Mouse (Mus musculus) embryonic facial prominence, embryonic 12.5 days (tissue): ENCODE measurements around the gene Ptpn3. TPM values are rescaled to one million over a fixed set of nuclear protein-coding genes. Genes with fewer than 3 reads are reported as not detected.

Experiments
- ATAC-seq: fragments of 200-750 bp; cut with Nextera tagmentation; 2 replicates; pipeline ENCODE4 v1.8.0; 2017; ENCODE audit not compliant: insufficient number of reproducible peaks, insufficient read depth, low FRiP score, low TSS enrichment
- H3K27ac ChIP-seq: fragments of 300-500 bp; sonication (generic); 2 replicates; pipeline ENCODE4 v1.5.1; 2016; ENCODE audit warnings: mild to moderate bottlenecking
- H3K27me3 ChIP-seq: fragments of 300-500 bp; sonication (generic); 2 replicates; pipeline ENCODE4 v1.6.1; 2016; ENCODE audit warnings: mild to moderate bottlenecking, moderate library complexity
- H3K36me3 ChIP-seq: fragments of 300-500 bp; sonication (generic); 2 replicates; pipeline ENCODE4 v1.6.1; 2016; ENCODE audit warnings: mild to moderate bottlenecking
- H3K4me1 ChIP-seq: fragments of 300-500 bp; sonication (generic); 2 replicates; pipeline ENCODE4 v1.6.1; 2016
- H3K4me2 ChIP-seq: fragments of 300-500 bp; sonication (generic); replicated peaks from 2 replicates; pipeline ENCODE4 v1.6.1; 2016; ENCODE audit warnings: mild to moderate bottlenecking, moderate library complexity
- H3K4me3 ChIP-seq: fragments of 300-500 bp; sonication (generic); 2 replicates; pipeline ENCODE4 v1.5.1; 2016; ENCODE audit warnings: mild to moderate bottlenecking
- H3K9ac ChIP-seq: fragments of 300-500 bp; sonication (generic); 2 replicates; pipeline ENCODE4 v1.6.1; 2016; ENCODE audit warnings: mild to moderate bottlenecking, moderate library complexity
- H3K9me3 ChIP-seq: fragments of 300-500 bp; sonication (generic); 2 replicates; pipeline ENCODE4 v1.6.1; 2016; ENCODE audit warnings: mild to moderate bottlenecking, moderate library complexity
- WGBS: fragments of 180-500 bp; shearing (Covaris S2); methylation state at CpG from one replicate; pipeline ENCODE4 v1.1.7; 2016; 5-methylcytosine and 5-hydroxymethylcytosine counted together
- polyA plus RNA-seq: library from polyadenylated mRNA; unstranded; fragments of >200 nt; fragmentation: Nextera tagmentation; extraction: Ambion mirVana; gene quantifications from 2 replicates; pipeline ENCODE4 v1.2.1, GENCODE M21; 2016

Ptpn3 gene
- polyA plus RNA-seq, 1 experiment from 2014 or later: 3.7 TPM

DNA sequence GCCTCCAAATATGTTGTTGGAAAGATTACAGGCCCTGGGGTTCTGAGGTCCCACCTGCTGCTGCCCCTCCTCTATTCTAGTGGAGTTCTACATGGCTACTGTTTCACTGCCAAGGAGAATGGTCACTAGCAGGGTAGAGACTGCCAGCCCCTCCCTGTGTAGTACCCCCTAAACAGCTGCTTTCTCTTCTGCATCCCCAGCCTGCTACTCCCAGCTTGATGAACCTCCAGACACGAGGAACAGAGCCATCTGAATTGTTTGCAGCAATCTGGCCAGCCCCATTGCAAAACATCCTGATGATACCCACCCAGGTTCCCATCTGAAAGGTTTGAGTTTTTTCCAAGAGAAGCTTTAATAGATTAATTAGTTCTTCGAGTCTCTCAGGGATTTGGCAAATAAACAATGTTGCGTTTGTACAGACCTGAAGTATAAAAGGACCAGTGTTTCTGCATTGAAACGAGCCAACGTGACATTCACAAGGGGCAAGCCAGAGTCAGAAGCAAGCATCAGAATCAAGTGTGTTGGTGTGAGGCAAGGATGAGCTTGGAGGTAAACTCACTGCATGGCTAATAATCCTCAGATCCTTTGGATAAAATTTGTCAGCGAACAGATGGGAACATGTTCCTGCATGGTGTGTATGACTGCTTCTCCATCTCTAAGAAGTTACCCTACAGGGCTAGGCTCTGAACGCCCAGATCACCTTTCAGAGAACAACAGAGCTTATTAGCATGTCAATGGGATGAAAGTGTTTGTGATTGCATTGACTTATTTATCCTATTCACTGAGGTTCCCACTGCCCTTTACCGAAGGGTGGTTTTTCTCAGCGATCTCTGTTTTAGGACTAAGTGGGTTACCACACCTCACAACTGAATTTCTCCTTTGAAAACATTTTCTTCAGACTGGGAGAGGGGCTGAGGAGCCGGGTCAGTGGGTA lies 138.6 kb downstream of the Ptpn3 start:
- no peak overlapping the region for H3K4me2 ChIP-seq
- H3K4me3 ChIP-seq: no peak overlapping the region
- H3K27ac ChIP-seq: no peak overlapping the region
- no peaks in the 10 kb centered on the region for H3K36me3 ChIP-seq
- WGBS: 28% methylated on average over 10 of the region's 10 CpGs
- H3K27me3 ChIP-seq: no peaks in the 10 kb centered on the region
- H3K4me1 ChIP-seq: peaks cover 3% of the 10 kb centered on the region; the same call in 1 of the 2 replicates
- no peak for ATAC-seq
- no peak overlapping the region for H3K9ac ChIP-seq
- H3K9me3 ChIP-seq: no peaks in the 10 kb centered on the region

DNA sequence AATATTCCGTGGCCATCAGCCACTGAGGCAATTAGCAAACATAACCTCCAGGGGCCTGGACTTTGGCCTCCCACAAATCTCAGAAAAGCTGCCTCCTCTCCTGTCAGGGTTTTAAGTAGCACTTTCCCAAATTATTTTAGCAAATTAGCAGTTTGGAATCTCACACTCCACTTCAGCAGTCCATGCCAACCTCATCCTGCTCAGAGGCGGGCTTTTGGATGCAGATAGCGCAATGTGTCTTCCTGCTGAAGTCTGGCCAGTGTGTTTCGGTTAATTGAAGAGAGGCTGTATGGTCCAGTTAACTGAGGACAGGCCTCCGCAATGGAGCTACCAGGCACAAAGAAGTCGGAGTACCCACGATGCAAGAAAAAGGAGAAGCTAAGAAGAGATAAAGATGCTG lies 141.1 kb downstream of the Ptpn3 start:
- Histone ChIP-seq H3K4me3 (no peak overlapping the region), H3K4me2 (no peak overlapping the region), H3K9me3 (no peaks in the 10 kb centered on the region), H3K27me3 (no peaks in the 10 kb centered on the region), H3K36me3 (no peaks in the 10 kb centered on the region), H3K4me1 (peaks cover 3% of the 10 kb centered on the region; the same call in 1 of the 2 replicates), H3K9ac (no peak overlapping the region), H3K27ac (no peak overlapping the region)
- no peak for ATAC-seq
- 77% methylated on average over 7 of the region's 7 CpGs for WGBS

DNA sequence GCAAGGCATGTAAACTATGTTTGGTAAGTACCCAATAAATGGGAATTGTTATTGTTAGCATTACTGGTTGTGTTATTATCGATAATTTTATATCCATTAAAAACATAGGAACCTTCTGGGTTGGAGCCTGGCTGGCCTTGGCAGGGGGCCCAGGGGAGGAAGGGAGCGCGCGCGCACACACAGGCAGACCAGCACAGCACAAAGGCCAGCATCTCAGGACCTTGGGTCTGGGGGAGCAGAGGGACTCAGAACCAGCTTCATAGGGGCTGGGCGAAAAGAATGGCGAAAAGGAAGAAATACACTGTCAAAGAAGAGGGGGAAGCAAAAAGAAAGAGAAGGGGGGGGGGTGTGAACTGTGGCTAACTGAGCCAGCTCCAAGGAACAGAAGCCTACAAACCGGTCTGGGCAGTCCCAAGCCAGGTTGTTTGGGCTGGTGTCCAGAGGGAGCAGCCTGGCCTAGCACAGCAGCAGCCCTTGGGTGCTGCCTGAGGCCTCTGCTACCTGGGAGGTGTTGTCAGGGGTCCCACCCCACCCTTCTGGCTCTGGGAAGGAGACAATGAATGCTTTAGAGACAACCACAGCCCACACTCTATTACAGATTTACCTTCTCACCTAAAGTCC lies 145.0 kb downstream of the Ptpn3 start:
- H3K4me2 ChIP-seq: no peak overlapping the region
- no peak overlapping the region for H3K9ac ChIP-seq
- H3K4me3 ChIP-seq: no peak overlapping the region
- ATAC-seq: no peak
- WGBS: 70% methylated on average over 8 of the region's 8 CpGs
- H3K4me1 ChIP-seq: peaks cover 11% of the 10 kb centered on the region
- H3K27ac ChIP-seq: no peak overlapping the region
- H3K36me3 ChIP-seq: no peaks in the 10 kb centered on the region
- no peaks in the 10 kb centered on the region for H3K27me3 ChIP-seq
- no peaks in the 10 kb centered on the region for H3K9me3 ChIP-seq

DNA sequence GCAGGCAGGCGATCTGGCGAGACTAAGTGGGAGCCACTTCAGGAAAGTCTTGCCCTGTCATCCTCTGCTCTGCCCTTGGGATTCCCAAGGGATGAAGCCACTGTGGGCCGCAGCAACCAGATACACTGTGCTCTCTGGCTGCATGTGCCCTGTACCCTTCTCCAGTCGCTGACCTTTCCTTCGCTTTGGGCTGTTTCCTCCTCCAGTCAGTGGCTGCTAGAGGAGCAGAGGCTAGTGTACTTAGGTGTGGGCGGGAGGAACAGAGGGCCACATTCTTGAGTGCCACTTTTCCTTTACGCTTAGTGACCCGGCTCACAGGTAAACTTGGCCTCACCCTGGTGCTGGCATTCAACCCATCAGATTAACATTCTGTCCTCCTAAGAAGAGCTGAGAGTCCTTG lies 147.8 kb downstream of the Ptpn3 start:
- H3K27me3 ChIP-seq: no peaks in the 10 kb centered on the region
- ATAC-seq: no peak
- peaks cover 11% of the 10 kb centered on the region for H3K4me1 ChIP-seq
- H3K27ac ChIP-seq: peak overlapping the region; percentile 64
- peak overlapping the region; percentile 30 for H3K4me2 ChIP-seq
- no peaks in the 10 kb centered on the region for H3K36me3 ChIP-seq
- 27% methylated on average over 8 of the region's 8 CpGs for WGBS
- H3K9ac ChIP-seq: no peak overlapping the region
- H3K9me3 ChIP-seq: no peaks in the 10 kb centered on the region
- H3K4me3 ChIP-seq: no peak overlapping the region

DNA sequence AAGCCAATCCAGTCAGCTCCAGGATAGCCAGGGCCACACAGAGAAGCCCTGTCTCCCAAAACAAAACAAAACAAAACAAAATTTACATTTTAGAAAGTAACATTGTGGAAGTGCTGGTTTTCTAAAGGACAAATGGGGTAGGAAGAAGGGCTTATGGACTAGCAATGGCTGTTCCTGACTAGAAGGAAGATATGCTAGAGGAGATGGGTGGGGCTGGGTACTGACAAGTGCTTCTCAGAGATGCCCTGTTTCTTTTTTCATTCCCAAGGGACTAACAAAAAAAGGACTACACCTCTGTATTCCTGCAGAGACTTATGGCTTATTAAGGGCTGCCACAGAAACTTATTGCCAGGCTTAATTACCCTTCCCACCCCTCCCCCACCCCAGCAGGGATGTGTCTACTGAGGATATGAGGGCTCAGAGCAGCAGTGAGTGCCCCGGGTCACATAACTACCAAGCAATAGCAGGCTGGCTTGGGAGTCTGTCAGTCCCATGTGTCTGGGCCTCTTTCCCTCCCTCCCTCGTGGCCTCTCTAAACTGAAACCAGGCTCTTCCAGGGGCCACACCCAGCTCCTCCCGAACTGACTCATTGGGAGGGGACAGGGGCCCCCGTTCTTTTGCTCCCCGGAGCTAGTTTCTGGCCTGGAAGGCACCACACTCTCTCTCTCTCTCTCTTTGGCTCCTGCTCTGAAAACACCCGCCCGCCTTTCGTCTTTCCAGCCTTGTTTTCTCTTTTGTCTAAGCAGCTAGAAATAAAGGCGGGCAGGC lies 148.4 kb downstream of the Ptpn3 start:
- peak overlapping the region; percentile 30 for H3K4me2 ChIP-seq
- H3K4me3 ChIP-seq: no peak overlapping the region
- ATAC-seq: peak; percentile 26; the same call in 1 of the 2 replicates
- no peaks in the 10 kb centered on the region for H3K36me3 ChIP-seq
- H3K4me1 ChIP-seq: peaks cover 11% of the 10 kb centered on the region
- WGBS: 7% methylated on average over 9 of the region's 9 CpGs
- H3K27me3 ChIP-seq: no peaks in the 10 kb centered on the region
- no peak overlapping the region for H3K9ac ChIP-seq
- H3K9me3 ChIP-seq: no peaks in the 10 kb centered on the region
- peak overlapping the region; percentile 64 for H3K27ac ChIP-seq

DNA sequence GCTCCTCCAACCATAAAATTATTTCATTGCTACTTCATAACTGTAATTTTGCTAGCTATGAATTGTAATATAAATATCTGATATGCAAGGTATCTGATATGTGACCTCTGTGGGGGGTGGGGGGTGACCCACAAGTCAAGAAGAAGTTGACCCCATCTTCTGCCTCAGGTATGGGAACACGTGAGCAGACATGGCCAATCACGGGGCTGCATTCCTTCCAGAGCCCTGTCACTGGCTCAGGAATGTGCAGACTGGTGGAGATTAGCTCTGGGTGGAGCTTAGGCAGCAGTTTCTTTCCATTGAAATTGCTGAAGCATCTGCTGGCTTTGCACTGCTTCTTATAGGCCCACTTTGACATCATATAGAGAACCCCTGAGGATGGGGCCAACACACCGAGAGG lies 153.5 kb downstream of the Ptpn3 start:
- H3K4me3 ChIP-seq: no peak overlapping the region
- H3K9ac ChIP-seq: no peak overlapping the region
- no peaks in the 10 kb centered on the region for H3K27me3 ChIP-seq
- WGBS: 62% methylated on average over 3 of the region's 3 CpGs
- H3K27ac ChIP-seq: no peak overlapping the region
- no peaks in the 10 kb centered on the region for H3K36me3 ChIP-seq
- peaks cover 2% of the 10 kb centered on the region for H3K4me1 ChIP-seq
- H3K4me2 ChIP-seq: no peak overlapping the region
- H3K9me3 ChIP-seq: no peaks in the 10 kb centered on the region
- no peak for ATAC-seq

DNA sequence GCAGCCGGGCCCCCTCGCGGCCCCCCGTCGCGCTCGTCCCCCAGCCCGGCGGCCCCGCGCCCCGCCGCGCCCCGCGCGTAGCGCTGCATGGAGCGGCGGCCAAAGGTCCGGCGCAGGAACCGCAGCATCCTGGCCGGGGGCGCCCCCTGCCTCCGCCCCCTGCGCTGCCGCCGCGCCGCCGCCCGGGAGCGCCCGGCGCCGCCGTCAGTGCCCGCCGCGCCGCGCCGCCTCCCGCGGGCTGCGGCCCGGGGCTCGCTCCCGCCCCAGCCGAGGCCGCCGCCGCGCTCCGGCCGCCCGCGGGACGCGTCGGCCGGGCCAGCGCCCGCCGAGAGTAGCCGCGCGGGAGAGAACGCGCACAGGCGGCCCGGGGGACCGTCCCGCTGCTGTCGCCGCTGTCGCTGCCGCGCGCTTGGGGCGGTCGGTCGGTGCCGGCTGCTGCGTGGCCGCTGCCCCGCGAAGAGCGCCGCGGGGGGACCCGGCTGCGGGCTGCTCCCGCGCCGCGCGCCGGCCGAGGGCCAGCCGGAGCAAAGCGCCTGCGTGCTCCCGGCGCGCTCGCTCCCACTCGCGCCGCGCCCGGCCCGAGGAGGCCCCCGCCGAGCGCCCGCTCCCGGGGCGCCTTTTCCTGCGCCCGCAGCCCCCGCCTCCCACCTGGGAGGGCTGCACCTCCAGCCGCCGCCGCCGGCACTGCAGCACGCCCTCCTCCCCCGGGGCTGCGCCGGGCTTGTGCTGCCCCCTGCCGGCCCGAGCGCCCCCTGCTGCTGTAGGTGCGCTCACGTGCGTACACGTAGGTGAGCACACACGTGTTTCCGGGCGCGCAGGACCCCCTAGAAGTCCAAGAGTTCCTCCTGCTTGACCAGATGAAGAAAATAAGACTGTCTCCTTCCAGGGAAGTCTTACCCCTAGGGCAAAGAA lies 158.4 kb downstream of the Ptpn3 start, which contains the start of gene Epb41l4b:
Epb41l4b (minus strand) TSS at position 412 of the 912 bp plus-strand sequence.
- H3K27me3 ChIP-seq: peaks cover 34% of the 10 kb centered on the region
- H3K9ac ChIP-seq: peak within 1 kb of the TSS; percentile 80
- 0 out of 2 replicates have a peak within 1 kb of the TSS, but pooled peaks have one; percentile 41 for H3K27ac ChIP-seq
- H3K4me1 ChIP-seq: peaks cover 23% of the 10 kb centered on the region
- H3K9me3 ChIP-seq: no peaks in the 10 kb centered on the region
- under 1% methylated on average over 80 of the region's 142 CpGs for WGBS
- H3K36me3 ChIP-seq: no peaks in the 10 kb centered on the region
- H3K4me3 ChIP-seq: peak within 1 kb of the TSS; percentile 64
- peak within 1 kb of the TSS; percentile 86 for H3K4me2 ChIP-seq
- ATAC-seq: peak; percentile 85

DNA sequence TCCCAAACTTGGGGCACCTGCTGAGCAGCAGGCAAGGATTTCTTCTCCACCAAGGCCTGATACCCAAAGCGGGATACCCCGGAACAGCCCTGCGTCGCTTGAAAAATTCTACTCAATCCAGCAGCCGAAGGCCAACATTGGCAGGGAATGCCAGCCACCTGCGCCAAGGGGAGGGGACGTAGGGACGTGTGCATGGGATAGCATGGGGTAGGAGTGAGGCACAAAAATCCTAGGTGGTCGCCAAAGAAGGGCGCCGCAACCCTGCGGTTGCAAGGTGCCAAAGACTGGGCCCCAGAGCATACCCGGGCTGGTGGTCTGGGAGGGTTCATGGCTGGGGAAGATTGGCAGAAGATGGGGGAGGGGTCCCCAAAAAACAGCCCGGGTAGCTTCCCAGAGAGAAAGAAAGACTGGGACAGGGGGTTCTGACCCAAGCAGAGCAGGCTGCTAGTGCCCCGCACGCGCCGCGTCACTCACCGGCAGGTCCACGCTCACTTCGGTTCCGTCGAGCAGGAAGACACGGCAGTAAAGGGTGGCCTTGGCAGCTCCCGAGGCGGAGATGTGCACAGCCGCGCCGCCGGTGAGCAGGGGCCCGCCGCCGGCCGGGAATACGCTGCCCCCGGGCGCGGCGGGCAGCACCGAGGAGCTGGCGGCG lies 159.1 kb downstream of the Ptpn3 start:
- Histone ChIP-seq H3K9ac (peak overlapping the region; percentile 80), H3K27me3 (peaks cover 34% of the 10 kb centered on the region), H3K4me3 (peak overlapping the region; percentile 64), H3K4me2 (peak overlapping the region; percentile 86), H3K36me3 (no peaks in the 10 kb centered on the region), H3K27ac (no peak overlapping the region), H3K9me3 (no peaks in the 10 kb centered on the region), H3K4me1 (peaks cover 23% of the 10 kb centered on the region)
- WGBS: 1% methylated on average over 42 of the region's 43 CpGs
- peak; percentile 50 for ATAC-seq

DNA sequence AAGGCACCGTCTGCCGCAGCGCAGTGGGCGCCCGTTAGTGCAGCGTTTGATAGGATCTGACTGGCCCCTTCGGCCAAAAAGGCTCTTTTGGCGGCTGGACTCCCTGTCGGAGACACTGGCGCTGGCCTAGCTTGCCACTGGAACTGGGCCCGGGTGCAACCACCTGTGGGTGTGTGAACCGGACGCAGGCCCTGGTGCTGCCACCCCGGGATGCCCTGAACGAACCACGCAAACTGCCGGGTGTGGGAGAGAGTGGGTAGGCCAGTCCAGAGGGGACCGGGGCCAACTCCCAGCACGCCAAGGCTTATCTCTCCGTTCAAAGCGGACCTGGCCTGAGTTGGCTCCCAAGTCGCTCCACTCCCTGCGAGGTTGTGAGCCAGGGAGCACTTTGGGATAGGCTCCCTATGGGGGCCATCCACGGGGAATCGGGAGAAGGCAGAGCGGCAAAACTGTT lies 159.7 kb downstream of the Ptpn3 start:
- peak overlapping the region; percentile 33 for H3K9ac ChIP-seq
- H3K4me1 ChIP-seq: peaks cover 23% of the 10 kb centered on the region
- no peaks in the 10 kb centered on the region for H3K36me3 ChIP-seq
- ATAC-seq: no peak
- 3% methylated on average over 26 of the region's 26 CpGs for WGBS
- H3K4me2 ChIP-seq: peak overlapping the region; percentile 86
- H3K27ac ChIP-seq: no peak overlapping the region
- H3K9me3 ChIP-seq: no peaks in the 10 kb centered on the region
- peaks cover 34% of the 10 kb centered on the region for H3K27me3 ChIP-seq
- H3K4me3 ChIP-seq: peak overlapping the region; percentile 64

DNA sequence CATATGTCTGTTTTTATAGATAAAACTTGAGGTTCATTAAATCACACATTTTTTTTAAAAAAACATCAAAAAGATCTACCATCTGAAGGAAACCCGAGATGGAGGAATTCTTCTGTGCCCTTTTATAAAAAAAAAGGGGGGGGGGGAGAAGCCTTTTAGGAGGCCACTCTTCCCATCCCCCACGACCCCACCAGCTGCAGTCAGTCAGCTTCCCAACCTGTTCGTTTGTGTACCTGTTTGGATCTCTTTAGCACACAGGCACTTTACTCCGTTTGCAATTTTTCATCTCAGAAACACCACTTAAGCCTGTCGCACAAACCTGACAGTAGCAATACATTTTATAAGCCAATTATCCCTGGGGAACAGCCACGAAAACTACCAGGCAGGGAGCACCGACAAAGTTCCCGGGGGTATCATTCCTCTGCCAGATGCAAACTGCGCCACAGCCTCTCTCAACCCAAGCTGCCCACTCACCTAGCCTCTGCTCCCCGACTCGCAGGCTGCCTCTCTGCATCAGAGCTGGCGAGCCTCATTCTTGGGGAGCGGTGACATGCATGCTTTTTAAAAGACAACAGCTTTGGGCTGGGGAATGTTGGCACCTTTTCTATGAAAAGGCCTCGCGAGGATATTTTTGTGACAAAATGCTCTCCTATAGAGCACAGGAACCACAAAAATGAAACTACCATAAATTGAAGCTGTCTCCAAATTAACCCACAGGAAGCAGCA lies 160.5 kb downstream of the Ptpn3 start:
- no peak overlapping the region for H3K27ac ChIP-seq
- ATAC-seq: no peak
- no peaks in the 10 kb centered on the region for H3K9me3 ChIP-seq
- peaks cover 34% of the 10 kb centered on the region for H3K27me3 ChIP-seq
- WGBS: 15% methylated on average over 15 of the region's 15 CpGs
- peaks cover 23% of the 10 kb centered on the region for H3K4me1 ChIP-seq
- no peak overlapping the region for H3K9ac ChIP-seq
- H3K4me2 ChIP-seq: peak overlapping the region; percentile 86
- no peaks in the 10 kb centered on the region for H3K36me3 ChIP-seq
- peak overlapping the region; percentile 64 for H3K4me3 ChIP-seq
